Mouse (Mus musculus) lung, embryonic 15.5 days (tissue): ENCODE measurements at regions not wholly inside any gene's neighbourhood (a gene's known extent, or its start where the extent isn't known, plus 50 kb on each side); places are given as distances from the start of the nearest gene placed in this dataset.
A peak's percentile ranks its signal among the peaks of the same experiment; 100 is the strongest.
"Not testable (repeated sequence)": the region's sequence is repeated elsewhere in the genome, so short reads cannot be mapped to it uniquely, and the experiment has no call there.

Experiments
- ATAC-seq: fragments of 200-750 bp; cut with Nextera tagmentation; 2 replicates; pipeline ENCODE4 v1.8.0; 2017; ENCODE audit warnings: moderate number of reproducible peaks, borderline replicate concordance; ENCODE audit not compliant: low FRiP score, low TSS enrichment; ENCODE audit errors: extremely low read depth
- H3K27ac ChIP-seq: fragments of 300-500 bp; sonication (generic); 2 replicates; pipeline ENCODE4 v1.5.1; 2015; ENCODE audit warnings: moderate library complexity, mild to moderate bottlenecking, inconsistent platforms
- H3K27me3 ChIP-seq: fragments of 300-500 bp; sonication (generic); 2 replicates; pipeline ENCODE4 v1.6.1; 2015; ENCODE audit warnings: inconsistent platforms
- H3K36me3 ChIP-seq: fragments of 300-500 bp; sonication (generic); 2 replicates; pipeline ENCODE4 v1.6.1; 2015; ENCODE audit warnings: inconsistent platforms
- H3K4me1 ChIP-seq: fragments of 300-500 bp; sonication (generic); 2 replicates; pipeline ENCODE4 v1.6.1; 2015; ENCODE audit warnings: inconsistent platforms
- H3K4me2 ChIP-seq: fragments of 300-500 bp; sonication (generic); 2 replicates; pipeline ENCODE4 v1.6.1; 2015; ENCODE audit warnings: inconsistent platforms, mild to moderate bottlenecking, moderate library complexity
- H3K4me3 ChIP-seq: fragments of 300-500 bp; sonication (generic); 2 replicates; pipeline ENCODE4 v1.5.1; 2015; ENCODE audit warnings: mild to moderate bottlenecking, inconsistent platforms
- H3K9ac ChIP-seq: fragments of 300-500 bp; sonication (generic); 2 replicates; pipeline ENCODE4 v1.6.1; 2015; ENCODE audit warnings: inconsistent platforms
- H3K9me3 ChIP-seq: fragments of 300-500 bp; sonication (generic); 2 replicates; pipeline ENCODE4 v1.6.1; 2016; ENCODE audit warnings: inconsistent platforms
- WGBS: fragments of 180-500 bp; shearing (Covaris S2); methylation state at CpG from one replicate; pipeline ENCODE4 v1.1.7; 2015; 5-methylcytosine and 5-hydroxymethylcytosine counted together

DNA sequence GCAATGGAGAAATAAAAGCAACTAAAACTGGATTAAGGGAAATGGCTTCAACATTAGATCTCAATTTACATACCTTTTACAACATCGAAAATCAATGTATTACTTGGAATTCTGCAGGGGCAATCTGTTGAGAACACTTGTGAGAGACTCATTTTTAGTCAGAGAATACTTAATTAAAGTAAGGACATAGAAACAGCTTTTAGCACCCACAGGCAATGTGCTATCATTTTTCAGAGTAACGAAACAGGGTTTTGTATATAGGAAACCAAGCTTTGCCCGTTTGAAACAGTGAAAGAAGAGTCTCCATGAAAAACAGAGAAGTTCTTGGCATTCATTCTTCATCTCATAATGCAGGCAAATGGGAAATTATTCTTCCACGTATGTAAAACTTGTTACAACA is 196.4 kb downstream of the Tdrd3 start:
- no peak overlapping the region for H3K27ac ChIP-seq
- H3K4me1 ChIP-seq = no peaks in the 10 kb centered on the region
- no peaks in the 10 kb centered on the region for H3K9me3 ChIP-seq
- no peaks in the 10 kb centered on the region for H3K27me3 ChIP-seq
- WGBS = 77% methylated on average over 4 of the region's 4 CpGs
- no peak for ATAC-seq
- H3K36me3 ChIP-seq = no peaks in the 10 kb centered on the region
- H3K4me3 ChIP-seq = no peak overlapping the region
- H3K9ac ChIP-seq = no peak overlapping the region
- H3K4me2 ChIP-seq = no peak overlapping the region

DNA sequence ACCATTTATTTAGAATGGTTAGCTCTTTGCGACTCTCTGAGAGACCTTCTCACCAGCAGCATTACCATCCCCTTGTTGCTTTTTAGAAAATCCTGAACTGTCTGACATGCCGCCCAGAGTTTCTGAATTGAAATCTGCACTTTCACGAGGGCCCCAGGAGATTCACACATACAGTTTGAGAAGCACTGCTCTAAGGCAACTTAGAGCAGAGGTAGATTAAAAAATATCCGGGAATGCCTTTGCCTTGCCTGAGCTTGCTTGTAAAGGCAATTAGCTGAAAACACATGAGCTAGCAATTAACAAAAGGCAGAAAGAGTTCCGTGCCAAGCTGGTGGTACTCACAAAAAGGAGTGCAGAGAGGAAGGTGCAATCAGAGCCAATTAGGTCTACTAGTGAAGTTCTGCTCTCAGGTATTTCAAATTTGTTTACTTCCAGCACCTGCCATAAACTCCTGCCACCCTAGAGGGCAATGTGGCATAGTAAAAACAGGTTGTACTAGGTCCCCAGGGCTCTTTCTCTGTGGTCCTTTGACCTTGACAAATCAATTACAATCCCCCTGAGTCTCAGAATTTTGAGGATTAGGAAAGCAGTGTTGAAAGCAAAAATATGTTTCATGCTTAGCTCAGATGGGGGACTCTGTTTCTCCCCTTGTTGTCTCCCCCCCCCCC is 203.1 kb downstream of the Tdrd3 start:
- no peak for ATAC-seq
- no peaks in the 10 kb centered on the region for H3K4me1 ChIP-seq
- H3K4me3 ChIP-seq = no peak overlapping the region
- no peak overlapping the region for H3K9ac ChIP-seq
- no peak overlapping the region for H3K4me2 ChIP-seq
- 62% methylated on average over 5 of the region's 5 CpGs for WGBS
- no peaks in the 10 kb centered on the region for H3K9me3 ChIP-seq
- H3K36me3 ChIP-seq = no peaks in the 10 kb centered on the region
- H3K27ac ChIP-seq = no peak overlapping the region
- no peaks in the 10 kb centered on the region for H3K27me3 ChIP-seq

DNA sequence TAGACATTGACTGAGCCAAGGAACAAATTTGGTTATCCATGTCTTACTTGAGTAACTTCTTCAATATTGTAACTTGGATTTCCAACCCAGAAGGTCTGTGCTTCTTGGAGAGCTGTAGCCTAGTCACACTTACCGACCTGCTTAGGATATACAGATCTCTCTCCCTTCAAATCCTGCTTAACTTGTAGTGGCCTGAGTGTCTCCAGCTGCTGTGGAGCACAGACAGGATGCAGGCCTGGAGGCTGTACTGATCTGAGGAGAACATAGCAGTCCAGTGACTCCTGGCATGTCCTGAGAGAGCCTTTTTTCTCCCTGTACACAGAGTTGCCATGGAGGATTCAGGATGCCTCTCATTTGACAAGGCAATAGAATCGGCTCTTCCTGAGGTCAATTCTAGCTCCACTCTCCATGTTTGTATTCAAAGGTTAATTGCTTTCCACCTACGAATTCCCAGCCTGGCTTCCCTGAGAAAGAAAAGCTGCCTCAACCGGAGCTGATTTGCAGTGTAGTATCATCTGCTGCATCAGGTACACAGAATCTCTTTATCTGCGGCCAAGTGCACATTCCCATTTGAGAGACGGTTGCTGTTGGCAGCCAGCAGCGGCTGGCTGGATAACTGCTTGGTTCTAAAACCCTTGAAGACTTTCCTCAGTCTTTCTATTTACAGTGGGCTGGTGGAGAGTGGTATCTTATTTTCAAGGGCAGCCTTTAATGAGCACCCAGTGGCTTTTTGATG is 214.8 kb downstream of the Tdrd3 start:
- no peak overlapping the region for H3K4me3 ChIP-seq
- whole genome bisulfite sequencing = 54% methylated on average over 7 of the region's 7 CpGs

DNA sequence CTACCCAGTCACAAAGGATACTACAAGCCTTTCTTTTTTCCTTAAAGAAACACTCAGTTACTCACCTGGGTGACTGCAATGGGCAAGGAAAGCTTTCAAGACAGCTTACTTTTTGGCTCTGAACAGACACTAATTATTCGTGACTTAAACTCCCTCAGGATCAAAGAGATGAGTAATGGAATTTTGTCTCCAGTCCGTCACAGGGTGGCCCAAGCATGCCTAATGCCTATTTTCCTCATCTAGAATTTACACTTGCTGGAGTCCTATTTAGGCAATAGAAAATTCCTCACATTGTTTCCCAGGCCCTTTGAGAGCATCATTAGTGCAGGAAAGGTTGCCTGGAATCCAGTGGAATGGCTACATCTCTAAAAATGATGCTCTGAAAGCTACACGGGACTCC is 218.2 kb downstream of the Tdrd3 start:
- WGBS = 52% methylated on average over 3 of the region's 3 CpGs
- H3K36me3 ChIP-seq = no peaks in the 10 kb centered on the region
- ATAC-seq = no peak
- no peak overlapping the region for H3K9ac ChIP-seq
- H3K4me2 ChIP-seq = no peak overlapping the region
- H3K27me3 ChIP-seq = no peaks in the 10 kb centered on the region
- no peaks in the 10 kb centered on the region for H3K4me1 ChIP-seq
- no peak overlapping the region for H3K27ac ChIP-seq
- H3K9me3 ChIP-seq = no peaks in the 10 kb centered on the region
- no peak overlapping the region for H3K4me3 ChIP-seq

More for the DNA sequence above, 214.8 kb downstream of the Tdrd3 start:
- Histone ChIP-seq H3K4me2 (no peak overlapping the region), H3K9ac (no peak overlapping the region), H3K27ac (no peak overlapping the region), H3K36me3 (no peaks in the 10 kb centered on the region), H3K27me3 (no peaks in the 10 kb centered on the region), H3K9me3 (no peaks in the 10 kb centered on the region), H3K4me1 (no peaks in the 10 kb centered on the region)
- no peak for ATAC-seq

DNA sequence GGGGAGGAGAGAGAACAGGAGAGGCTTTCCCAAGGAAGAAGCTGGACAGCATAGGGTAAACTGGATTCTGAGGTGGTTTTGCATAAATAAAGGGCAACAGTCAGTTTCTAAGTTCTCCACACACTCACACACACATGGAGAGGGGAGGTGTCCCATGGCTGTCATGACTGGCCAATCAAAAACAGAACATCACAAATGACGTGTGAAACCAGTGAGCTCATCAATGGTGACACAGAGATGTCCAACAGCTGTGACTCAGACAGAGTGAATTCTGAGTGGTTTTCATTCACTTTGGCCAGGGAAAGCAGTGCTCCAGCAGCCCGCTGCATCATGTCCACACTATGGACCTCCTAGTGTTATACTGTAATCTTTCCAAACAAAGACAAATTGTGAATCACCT is 220.7 kb downstream of the Tdrd3 start:
- Histone ChIP-seq H3K27me3 (no peaks in the 10 kb centered on the region), H3K4me1 (no peaks in the 10 kb centered on the region), H3K4me3 (no peak overlapping the region), H3K36me3 (no peaks in the 10 kb centered on the region), H3K9me3 (no peaks in the 10 kb centered on the region), H3K27ac (no peak overlapping the region), H3K9ac (no peak overlapping the region), H3K4me2 (no peak overlapping the region)
- ATAC-seq = no peak; the same call in 1 of the 2 replicates
- 72% methylated on average over 2 of the region's 2 CpGs for WGBS

DNA sequence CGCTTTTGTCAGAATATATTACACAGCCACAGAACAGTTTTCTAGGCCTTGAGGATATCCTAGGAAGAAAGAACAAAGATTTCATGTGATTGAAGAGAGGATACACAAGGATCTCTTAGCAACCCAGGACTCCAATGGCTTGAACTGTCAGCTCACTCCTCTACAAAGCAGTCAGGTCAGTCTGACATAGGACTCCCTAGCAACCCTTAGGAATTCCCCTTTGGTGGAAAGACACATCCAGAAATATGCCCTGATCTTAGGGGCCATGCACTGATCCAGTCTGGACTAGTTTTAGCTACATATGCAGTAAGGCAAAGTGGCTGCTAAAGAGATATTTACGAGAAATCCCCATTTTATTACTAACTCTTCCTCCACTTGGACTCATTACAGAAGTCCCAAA is 251.5 kb downstream of the Tdrd3 start:
- Histone ChIP-seq H3K9me3 (no peaks in the 10 kb centered on the region), H3K36me3 (no peaks in the 10 kb centered on the region), H3K4me2 (no peak overlapping the region), H3K4me1 (no peaks in the 10 kb centered on the region), H3K27me3 (no peaks in the 10 kb centered on the region), H3K9ac (no peak overlapping the region), H3K4me3 (no peak overlapping the region), H3K27ac (no peak overlapping the region)
- WGBS = 79% methylated on average over 2 of the region's 2 CpGs
- no peak for ATAC-seq

DNA sequence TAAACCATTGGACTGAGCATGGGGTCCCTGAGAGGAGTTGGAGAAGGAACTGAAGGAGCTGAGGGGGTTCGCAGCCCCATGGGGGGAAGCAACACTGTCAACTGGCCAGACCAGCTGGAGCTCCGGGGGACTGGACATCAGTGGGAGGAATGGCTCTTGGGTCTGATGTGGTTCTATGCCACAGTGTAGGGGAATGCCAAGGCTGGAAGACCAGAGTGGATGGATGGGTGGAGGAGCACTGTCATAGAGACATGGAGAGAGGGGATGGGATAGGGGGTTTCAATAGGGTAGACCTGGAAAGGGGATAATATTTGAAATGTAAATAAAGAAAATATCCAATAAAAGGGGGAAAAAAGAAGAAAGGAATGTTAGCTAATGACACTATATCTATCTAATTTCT is 253.1 kb downstream of the Tdrd3 start:
- no peaks in the 10 kb centered on the region for H3K4me1 ChIP-seq
- ATAC-seq = peak; percentile 59; the same call in 1 of the 2 replicates
- 82% methylated on average over 2 of the region's 2 CpGs for WGBS
- H3K4me3 ChIP-seq = no peak overlapping the region
- no peak overlapping the region for H3K27ac ChIP-seq
- no peak overlapping the region for H3K4me2 ChIP-seq
- H3K36me3 ChIP-seq = no peaks in the 10 kb centered on the region
- H3K9ac ChIP-seq = no peak overlapping the region
- no peaks in the 10 kb centered on the region for H3K27me3 ChIP-seq
- no peaks in the 10 kb centered on the region for H3K9me3 ChIP-seq

DNA sequence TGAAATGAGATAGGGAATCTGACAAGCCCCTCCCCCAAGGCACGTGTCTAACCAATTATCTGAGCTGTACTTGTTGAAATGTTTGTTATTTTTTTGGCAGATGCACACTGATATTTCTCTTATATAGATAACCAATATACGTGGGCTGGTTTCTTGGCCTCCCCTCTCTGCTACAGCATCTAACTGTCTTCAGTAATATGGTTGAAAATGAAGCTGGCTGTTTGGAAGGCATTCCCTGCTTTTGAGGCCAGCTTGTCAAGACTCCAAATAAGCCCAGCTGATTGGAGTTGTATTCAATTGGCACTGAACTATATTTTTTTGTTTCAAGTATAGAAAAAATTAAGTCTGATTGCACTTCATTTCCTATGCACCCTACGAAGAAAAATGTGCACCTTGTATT is 264.3 kb downstream of the Tdrd3 start:
- no peak overlapping the region for H3K4me3 ChIP-seq
- H3K27me3 ChIP-seq = no peaks in the 10 kb centered on the region
- no peak overlapping the region for H3K4me2 ChIP-seq
- ATAC-seq = no peak
- H3K9ac ChIP-seq = no peak overlapping the region
- H3K4me1 ChIP-seq = no peaks in the 10 kb centered on the region
- 63% methylated on average over 3 of the region's 3 CpGs for WGBS
- H3K27ac ChIP-seq = no peak overlapping the region
- no peaks in the 10 kb centered on the region for H3K36me3 ChIP-seq
- no peaks in the 10 kb centered on the region for H3K9me3 ChIP-seq

DNA sequence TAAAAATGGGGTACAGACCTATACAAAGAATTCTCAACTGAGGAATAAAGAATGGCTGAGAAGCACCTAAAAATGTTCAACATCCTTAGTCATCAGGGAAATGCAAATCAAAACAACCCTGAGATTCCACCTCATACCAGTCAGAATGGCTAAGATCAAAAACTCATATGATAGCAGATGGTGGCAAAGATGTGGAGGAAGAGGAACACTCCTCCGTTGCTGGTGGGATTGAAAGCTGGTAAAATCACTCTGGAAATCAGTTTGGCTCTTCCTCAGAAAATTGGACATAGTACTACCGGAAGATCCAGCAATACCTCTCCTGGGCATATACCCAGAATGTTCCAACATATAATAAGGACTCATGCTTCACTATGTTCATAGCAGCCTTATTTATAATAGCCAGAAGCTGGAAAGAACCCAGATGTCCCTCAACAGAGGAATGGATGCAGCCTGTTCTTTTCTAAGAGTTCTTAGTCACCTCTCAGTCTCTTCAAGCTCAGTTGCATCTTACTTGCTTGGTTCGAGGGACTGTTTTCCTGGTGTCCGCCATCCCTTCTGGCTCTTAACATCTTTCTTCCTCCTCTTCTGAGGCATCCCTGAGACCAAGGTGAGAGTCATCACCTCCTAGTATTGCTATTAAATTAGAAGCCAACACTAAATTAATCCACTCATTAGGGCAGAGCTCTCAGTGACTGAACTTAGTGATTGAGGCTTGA is 266.8 kb downstream of the Tdrd3 start:
- not testable (repeated sequence) for H3K27me3 ChIP-seq, H3K27ac ChIP-seq, H3K4me3 ChIP-seq, H3K36me3 ChIP-seq, H3K9ac ChIP-seq, H3K4me1 ChIP-seq, ATAC-seq, H3K4me2 ChIP-seq, H3K9me3 ChIP-seq
- WGBS = 85% methylated on average over 4 of the region's 4 CpGs

DNA sequence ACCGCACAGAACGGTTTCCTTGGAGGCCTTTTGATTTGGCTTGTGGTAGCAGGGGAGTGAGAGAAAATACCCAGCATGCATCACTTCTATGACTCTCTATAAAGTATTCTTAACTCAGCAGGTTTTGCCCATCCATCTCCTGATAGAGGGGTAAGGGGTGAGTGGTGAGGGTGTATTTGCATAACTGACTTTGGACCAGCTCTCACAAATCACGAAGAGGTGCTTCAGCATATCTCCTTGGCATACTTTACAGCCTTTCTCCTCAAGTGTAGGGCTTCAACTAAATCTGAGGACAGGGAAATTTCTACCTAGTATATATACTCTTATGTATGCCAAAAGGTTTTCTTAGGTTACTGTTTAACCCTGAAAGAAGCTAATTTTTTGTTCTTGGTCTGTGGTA is 273.4 kb downstream of the Tdrd3 start:
- Histone ChIP-seq H3K27me3 (no peaks in the 10 kb centered on the region), H3K36me3 (no peaks in the 10 kb centered on the region), H3K4me1 (no peaks in the 10 kb centered on the region), H3K27ac (no peak overlapping the region), H3K4me2 (no peak overlapping the region), H3K9me3 (no peaks in the 10 kb centered on the region), H3K4me3 (no peak overlapping the region), H3K9ac (no peak overlapping the region)
- WGBS = 61% methylated on average over 3 of the region's 3 CpGs
- peak; percentile 91 for ATAC-seq

DNA sequence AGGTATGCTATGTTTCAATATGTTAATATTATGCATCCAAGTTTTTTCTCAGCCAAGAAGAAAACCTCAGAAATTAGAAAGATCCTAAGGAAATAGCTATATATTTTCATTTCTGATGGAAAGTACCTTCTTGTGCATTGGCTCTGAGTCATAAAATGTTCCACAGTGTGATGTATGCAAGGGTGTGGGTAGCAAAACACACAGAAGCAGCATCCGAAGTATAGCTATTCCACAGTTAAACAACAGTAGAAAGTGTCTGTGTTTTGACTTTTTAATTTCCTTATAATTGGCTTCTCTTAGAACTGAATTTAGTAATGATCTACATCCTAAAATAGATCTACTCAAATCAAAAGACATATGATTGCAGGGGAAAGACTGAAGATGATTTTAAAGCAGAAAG is 320.0 kb downstream of the Tdrd3 start:
- no peak for ATAC-seq
- H3K9me3 ChIP-seq = no peaks in the 10 kb centered on the region
- H3K36me3 ChIP-seq = no peaks in the 10 kb centered on the region
- no peak overlapping the region for H3K4me2 ChIP-seq
- no peak overlapping the region for H3K9ac ChIP-seq
- no peak overlapping the region for H3K27ac ChIP-seq
- H3K27me3 ChIP-seq = no peaks in the 10 kb centered on the region
- no peaks in the 10 kb centered on the region for H3K4me1 ChIP-seq
- WGBS = 84% methylated on average over 1 of the region's 1 CpGs
- H3K4me3 ChIP-seq = no peak overlapping the region

DNA sequence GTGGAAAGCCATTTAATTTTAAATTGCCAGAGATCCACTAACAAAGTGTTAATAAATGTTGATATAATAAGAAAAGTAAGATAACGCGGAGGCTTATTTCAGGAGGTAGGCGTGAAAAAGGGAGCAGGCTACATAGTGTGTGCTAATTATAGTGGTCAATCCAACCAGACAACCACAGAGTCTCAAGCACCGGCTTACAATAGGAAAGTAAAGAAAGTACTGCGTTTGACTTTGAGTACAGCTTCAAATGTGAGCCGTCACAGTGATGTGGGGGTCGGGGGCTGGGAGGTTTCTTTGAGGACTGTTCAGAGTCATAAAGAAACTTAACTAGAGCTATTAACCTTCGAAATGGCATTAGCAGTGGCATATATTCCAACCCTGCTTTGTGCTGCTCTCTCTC is 329.1 kb downstream of the Tdrd3 start:
- Histone ChIP-seq H3K27ac (no peak overlapping the region), H3K9me3 (no peaks in the 10 kb centered on the region), H3K4me2 (no peak overlapping the region), H3K4me1 (no peaks in the 10 kb centered on the region), H3K36me3 (no peaks in the 10 kb centered on the region), H3K9ac (no peak overlapping the region), H3K4me3 (no peak overlapping the region), H3K27me3 (no peaks in the 10 kb centered on the region)
- no peak for ATAC-seq
- 61% methylated on average over 8 of the region's 8 CpGs for WGBS
